In the genomic region with DNA sequence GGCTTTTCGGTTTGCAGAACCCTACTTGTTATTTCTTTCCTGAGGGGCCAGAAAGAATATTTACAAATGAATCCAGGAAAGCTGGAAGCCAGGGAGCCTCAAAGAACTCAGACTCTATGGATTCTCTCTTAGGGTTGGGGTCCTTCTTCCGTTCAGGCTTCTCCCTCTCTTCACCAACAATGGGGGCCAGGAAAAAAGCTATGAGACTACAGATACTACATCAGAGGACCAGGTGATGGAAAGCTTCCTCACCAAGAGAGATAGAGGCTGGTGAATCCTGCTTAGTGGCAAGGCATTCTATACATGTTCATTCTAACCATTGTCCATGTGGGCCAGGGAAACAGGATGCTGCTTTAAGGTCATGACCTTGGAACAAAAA, we compare ENCODE assay signal across 8 mouse cellular contexts.
DNase-seq lines count a peak whose midpoint lies in the region; ATAC-seq and TF ChIP-seq lines count a peak whose summit lies in the region.

No protein-coding gene starts in this region.

- intact Hi-C loops in left cerebral cortex, adult 2 months (cut with DNase I): no loop called here
- intact Hi-C loops in left cerebral cortex, postnatal 10 days (cut with DNase I): no loop called here

- no peak overlapping the region for H3K27ac ChIP-seq in left cerebral cortex, adult 2 months
- H3K27ac ChIP-seq in forebrain, embryonic 13.5 days: peak overlapping the region; percentile 84
- H3K27ac ChIP-seq in intestine, embryonic 14.5 days (ENCODE audit: low read depth): no peak overlapping the region
- peak overlapping the region; percentile 67; the same call in 1 of the 2 replicates for H3K27ac ChIP-seq in neural tube, embryonic 12.5 days

- WGBS in forebrain, embryonic 13.5 days: 7% methylated on average over 2 of the region's 2 CpGs
- 36% methylated on average over 2 of the region's 2 CpGs for WGBS in intestine, embryonic 14.5 days
- 12% methylated on average over 2 of the region's 2 CpGs for whole genome bisulfite sequencing in neural tube, embryonic 12.5 days

- peaks cover 44% of the 10 kb centered on the region for H3K4me1 ChIP-seq in forebrain, embryonic 13.5 days
- H3K4me1 ChIP-seq in intestine, embryonic 14.5 days (replicated peaks; ENCODE audit: control insufficient read depth, insufficient read depth, low read length): no peaks in the 10 kb centered on the region; the same call in 1 of the 2 replicates
- H3K4me1 ChIP-seq in neural tube, embryonic 12.5 days: peaks cover 23% of the 10 kb centered on the region

- no peak for ATAC-seq in forebrain, embryonic 13.5 days
- ATAC-seq in intestine, embryonic 14.5 days (replicated peaks; ENCODE audit: low FRiP score, low TSS enrichment, low read depth): no peak
- peak; percentile 13 for ATAC-seq in neural tube, embryonic 12.5 days (ENCODE audit: low FRiP score, low read depth)

- peak overlapping the region; percentile 48 for H3K4me3 ChIP-seq in left cerebral cortex, adult 2 months
- no peak overlapping the region for H3K4me3 ChIP-seq in forebrain, embryonic 13.5 days
- no peak overlapping the region for H3K4me3 ChIP-seq in intestine, embryonic 14.5 days (ENCODE audit: low read depth, low read length)
- H3K4me3 ChIP-seq in neural tube, embryonic 12.5 days: no peak overlapping the region

- TF ChIP-seq CTCF in left cerebral cortex, adult 2 months (IDR thresholded peaks at IDR 0.05): no peak

- H3K9ac ChIP-seq in forebrain, embryonic 13.5 days: peak overlapping the region; percentile 55; the same call in 1 of the 2 replicates
- no peak overlapping the region for H3K9ac ChIP-seq in intestine, embryonic 14.5 days (ENCODE audit: low read length)
- H3K9ac ChIP-seq in neural tube, embryonic 12.5 days: no peak overlapping the region

- H3K36me3 ChIP-seq in forebrain, embryonic 13.5 days (ENCODE audit: poor library complexity, severe bottlenecking): no peaks in the 10 kb centered on the region
- no peaks in the 10 kb centered on the region for H3K36me3 ChIP-seq in intestine, embryonic 14.5 days (ENCODE audit: control insufficient read depth, insufficient read depth, low read length)
- no peaks in the 10 kb centered on the region for H3K36me3 ChIP-seq in neural tube, embryonic 12.5 days

- no peaks in the 10 kb centered on the region for H3K27me3 ChIP-seq in forebrain, embryonic 13.5 days
- H3K27me3 ChIP-seq in intestine, embryonic 14.5 days (replicated peaks; ENCODE audit: control insufficient read depth, insufficient read depth, low read length): no peaks in the 10 kb centered on the region
- H3K27me3 ChIP-seq in neural tube, embryonic 12.5 days (replicated peaks): no peaks in the 10 kb centered on the region

- DNase-seq in left cerebral cortex, adult 2 months (ENCODE audit: extremely low spot score in 1 of 2, low spot score in 2 of 2): no peak
- no peak for DNase-seq in left cerebral cortex, postnatal 10 days (ENCODE audit: extremely low spot score in 1 of 2, low spot score in 2 of 2)
- DNase-seq in intestine, embryonic 14.5 days (ENCODE audit: low spot score): no peak
- DNase-seq in left cerebral cortex, adult 8-10 months (ENCODE audit: low spot score in 2 of 2): no peak
- DNase-seq in adrenal gland, postnatal 36 days: no peak
- DNase-seq in urinary bladder, postnatal 10 days (ENCODE audit: low spot score): no peak

- peak overlapping the region; percentile 58 for H3K4me2 ChIP-seq in forebrain, embryonic 13.5 days
- H3K4me2 ChIP-seq in intestine, embryonic 14.5 days (ENCODE audit: low read length): peak overlapping the region; percentile 34; the same call in 1 of the 2 replicates
- H3K4me2 ChIP-seq in neural tube, embryonic 12.5 days (replicated peaks): peak overlapping the region; percentile 58

- no peaks in the 10 kb centered on the region for H3K9me3 ChIP-seq in forebrain, embryonic 13.5 days (replicated peaks)
- H3K9me3 ChIP-seq in intestine, embryonic 14.5 days (ENCODE audit: control insufficient read depth, low read length): 0 out of 2 replicates have a peak, but pooled peaks cover under 1% of the 10 kb centered on the region
- no peaks in the 10 kb centered on the region for H3K9me3 ChIP-seq in neural tube, embryonic 12.5 days

Comparison
In these comparisons a context has a peak if more than half of its experiments do, and no peak if none do; other contexts are left out.
1. H3K27ac ChIP-seq: peak in forebrain, embryonic 13.5 days (single experiment) and neural tube, embryonic 12.5 days (single experiment); none in left cerebral cortex, adult 2 months (single experiment) and intestine, embryonic 14.5 days (single experiment).
2. Peak in every context shown above with its lines, with median percentiles within 50 percentile points of each other: H3K4me2 ChIP-seq.